Mouse (Mus musculus): ENCODE measurements around the gene Kcnmb1.

DNA sequence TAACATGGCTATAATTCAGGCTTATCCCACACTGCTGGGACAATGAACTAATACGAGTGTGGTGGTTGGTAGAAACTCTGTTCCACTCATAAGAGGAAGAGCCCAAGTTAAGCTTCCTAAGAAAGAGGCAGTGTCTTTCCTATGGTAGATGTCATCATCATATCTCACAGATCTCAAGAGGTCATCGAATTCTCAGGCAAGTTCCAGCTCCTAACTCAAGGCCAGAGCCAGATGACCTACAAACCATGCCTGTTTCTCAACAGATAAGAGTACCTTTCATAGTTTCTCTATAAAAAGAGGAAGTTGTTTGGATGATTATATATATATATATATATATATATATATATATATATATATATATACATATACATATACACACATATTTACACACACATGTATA is 23.7 kb downstream of the Kcnmb1 start:
- TF ChIP-seq CTCF (IDR thresholded peaks at IDR 0.05; ENCODE audit: low read depth, low read length) (no peak), TAL1 (conservative IDR thresholded peaks at IDR 0.05; ENCODE audit: low read depth, low read length) (peak; percentile 60), GATA2 (IDR thresholded peaks at IDR 0.05; ENCODE audit: borderline replicate concordance, low read depth, low read length) (no peak), GATA1 (IDR thresholded peaks at IDR 0.05; ENCODE audit: borderline replicate concordance, low read length) (no peak), POLR2AphosphoS5 (IDR thresholded peaks at IDR 0.05; ENCODE audit: insufficient replicate concordance, low read depth, low read length) (no peak)

Data from G1E (cell line).